Mouse (Mus musculus) intestine, embryonic 14.5 days (tissue): Measurements from ENCODE around the gene Ckm. TPM values are rescaled to one million over a fixed set of nuclear protein-coding genes. Genes with fewer than 3 reads are reported as not detected.
A peak's percentile ranks its signal among the peaks of the same experiment; 100 is the strongest.

Experiments used
- ATAC-seq: fragments of 200-750 bp; cut with Nextera tagmentation; replicated peaks from 2 replicates; pipeline ENCODE4 v1.8.0; 2017; ENCODE audit warnings: low read depth, moderate number of reproducible peaks, moderate TSS enrichment, moderate library complexity; ENCODE audit not compliant: low FRiP score, low TSS enrichment
- DNase-seq: peaks from one replicate; pipeline ENCODE4 v3.0.0-alpha.2; 2018; ENCODE audit warnings: low spot score
- H3K27ac ChIP-seq: fragments of 300-500 bp; sonication (generic); 2 replicates; pipeline ENCODE4 v1.5.1; 2014; ENCODE audit warnings: low read depth, mild to moderate bottlenecking, control low read depth
- H3K27me3 ChIP-seq: fragments of 300-500 bp; sonication (generic); replicated peaks from 2 replicates; pipeline ENCODE4 v1.6.1; 2014; ENCODE audit warnings: low read length, control low read depth; ENCODE audit not compliant: control insufficient read depth, insufficient read depth
- H3K36me3 ChIP-seq: fragments of 300-500 bp; sonication (generic); 2 replicates; pipeline ENCODE4 v1.6.1; 2014; ENCODE audit warnings: low read length, control low read depth; ENCODE audit not compliant: control insufficient read depth, insufficient read depth
- H3K4me1 ChIP-seq: fragments of 300-500 bp; sonication (generic); replicated peaks from 2 replicates; pipeline ENCODE4 v1.6.1; 2014; ENCODE audit warnings: low read length, control low read depth, mixed read lengths; ENCODE audit not compliant: control insufficient read depth, insufficient read depth
- H3K4me2 ChIP-seq: fragments of 300-500 bp; sonication (generic); 2 replicates; pipeline ENCODE4 v1.6.1; 2014; ENCODE audit warnings: low read length
- H3K4me3 ChIP-seq: fragments of 300-500 bp; sonication (generic); 2 replicates; pipeline ENCODE4 v1.5.1; 2014; ENCODE audit warnings: low read depth, low read length, control low read depth, mixed read lengths
- H3K9ac ChIP-seq: fragments of 300-500 bp; sonication (generic); 2 replicates; pipeline ENCODE4 v1.6.1; 2014; ENCODE audit warnings: mild to moderate bottlenecking, low read length
- H3K9me3 ChIP-seq: fragments of 300-500 bp; sonication (generic); 2 replicates; pipeline ENCODE4 v1.6.1; 2016; ENCODE audit warnings: low read length, control low read depth; ENCODE audit not compliant: control insufficient read depth
- WGBS: fragments of 180-500 bp; shearing (Covaris S2); extraction: QIAGEN DNeasy Blood & Tissue Kit; methylation state at CpG from one replicate; pipeline ENCODE4 v1.1.7; 2014; 5-methylcytosine and 5-hydroxymethylcytosine counted together
- polyA plus RNA-seq: library from polyadenylated mRNA; unstranded; fragments of >200 nt; fragmentation: Nextera tagmentation; extraction: Ambion mirVana; gene quantifications from 2 replicates; pipeline ENCODE4 v1.2.1, GENCODE M21; 2014

The Ckm gene
- polyA plus RNA-seq, 1 experiment from 2014 or later = 1.1 TPM

- no peak overlapping the region for H3K4me3 ChIP-seq
- ATAC-seq (no peak), DNase-seq (no peak)
- no peak overlapping the region for H3K27ac ChIP-seq
- H3K4me1 ChIP-seq = no peaks in the 10 kb centered on the region
- 86% methylated on average over 9 of the region's 9 CpGs for WGBS
- no peaks in the 10 kb centered on the region for H3K36me3 ChIP-seq
- H3K9ac ChIP-seq = no peak overlapping the region
- H3K4me2 ChIP-seq = no peak overlapping the region
- peaks cover 36% of the 10 kb centered on the region for H3K27me3 ChIP-seq
- peaks cover 4% of the 10 kb centered on the region; the same call in 1 of the 2 replicates for H3K9me3 ChIP-seq
Measured at GRCm38 (mm10) chr7:19402535-19403112, 2.0 kb upstream of the Ckm start.

- Histone ChIP-seq H3K9me3 (peaks cover 4% of the 10 kb centered on the region; the same call in 1 of the 2 replicates), H3K9ac (peak within 1 kb of the TSS; percentile 41), H3K27ac (no peak within 1 kb of the TSS), H3K4me1 (no peaks in the 10 kb centered on the region), H3K27me3 (peaks cover 36% of the 10 kb centered on the region), H3K36me3 (no peaks in the 10 kb centered on the region), H3K4me2 (peak within 1 kb of the TSS; percentile 98), H3K4me3 (peak within 1 kb of the TSS; percentile 58)
- peak; percentile 77 for ATAC-seq
- peak; percentile 77 for DNase-seq
- 1% methylated on average over 62 of the region's 62 CpGs for WGBS
Measured at GRCm38 (mm10) chr7:19403731-19404296, 762 bp upstream of the Ckm start, which contains the start of gene Klc3. Gene Klc3, minus strand, starts transcription at chr7:19404104.

GRCm38 (mm10) chr7:19405417-19405816 lies 841 bp downstream of the Ckm start:
- Histone ChIP-seq H3K4me2 (peak overlapping the region; percentile 34; the same call in 1 of the 2 replicates), H3K36me3 (no peaks in the 10 kb centered on the region), H3K4me3 (0 out of 2 replicates have a peak overlapping the region, but pooled peaks have one; percentile 8), H3K4me1 (no peaks in the 10 kb centered on the region), H3K27ac (no peak overlapping the region), H3K27me3 (peaks cover 36% of the 10 kb centered on the region), H3K9ac (no peak overlapping the region), H3K9me3 (peaks cover 4% of the 10 kb centered on the region; the same call in 1 of the 2 replicates)
- DNase-seq (peak; percentile 98), ATAC-seq (0 out of 2 replicates have a peak, but pooled peaks have one; percentile 30)
- WGBS = 6% methylated on average over 19 of the region's 19 CpGs

GRCm38 (mm10) chr7:19409753-19410152 lies 5.2 kb downstream of the Ckm start:
- no peaks in the 10 kb centered on the region for H3K4me1 ChIP-seq
- peaks cover 11% of the 10 kb centered on the region for H3K27me3 ChIP-seq
- H3K4me3 ChIP-seq = no peak overlapping the region
- H3K27ac ChIP-seq = no peak overlapping the region
- DNase-seq (no peak), ATAC-seq (no peak)
- no peaks in the 10 kb centered on the region for H3K9me3 ChIP-seq
- 48% methylated on average over 6 of the region's 6 CpGs for WGBS
- H3K36me3 ChIP-seq = no peaks in the 10 kb centered on the region
- no peak overlapping the region for H3K9ac ChIP-seq
- no peak overlapping the region for H3K4me2 ChIP-seq

GRCm38 (mm10) chr7:19410766-19411344 lies 6.3 kb downstream of the Ckm start:
- H3K4me3 ChIP-seq = no peak overlapping the region
- no peaks in the 10 kb centered on the region for H3K9me3 ChIP-seq
- no peak for DNase-seq
- H3K27ac ChIP-seq = no peak overlapping the region
- no peak for ATAC-seq
- no peak overlapping the region for H3K9ac ChIP-seq
- 83% methylated on average over 11 of the region's 11 CpGs for WGBS
- no peaks in the 10 kb centered on the region for H3K36me3 ChIP-seq
- no peak overlapping the region for H3K4me2 ChIP-seq
- H3K27me3 ChIP-seq = 0 out of 2 replicates have a peak, but pooled peaks cover 6% of the 10 kb centered on the region
- no peaks in the 10 kb centered on the region for H3K4me1 ChIP-seq

GRCm38 (mm10) chr7:19411783-19412182 lies 7.2 kb downstream of the Ckm start:
- H3K9me3 ChIP-seq = no peaks in the 10 kb centered on the region
- H3K4me1 ChIP-seq = no peaks in the 10 kb centered on the region
- 80% methylated on average over 5 of the region's 5 CpGs for WGBS
- H3K27me3 ChIP-seq = no peaks in the 10 kb centered on the region
- H3K4me3 ChIP-seq = no peak overlapping the region
- ATAC-seq = no peak
- no peak overlapping the region for H3K9ac ChIP-seq
- no peak for DNase-seq
- H3K36me3 ChIP-seq = no peaks in the 10 kb centered on the region
- H3K27ac ChIP-seq = no peak overlapping the region
- H3K4me2 ChIP-seq = no peak overlapping the region

- H3K4me3 ChIP-seq = no peak overlapping the region
- no peaks in the 10 kb centered on the region for H3K36me3 ChIP-seq
- 80% methylated on average over 3 of the region's 3 CpGs for WGBS
- no peak for ATAC-seq
- peaks cover 5% of the 10 kb centered on the region; the same call in 1 of the 2 replicates for H3K27me3 ChIP-seq
- DNase-seq = no peak
- no peaks in the 10 kb centered on the region for H3K9me3 ChIP-seq
- no peak overlapping the region for H3K9ac ChIP-seq
- no peaks in the 10 kb centered on the region for H3K4me1 ChIP-seq
- no peak overlapping the region for H3K27ac ChIP-seq
- H3K4me2 ChIP-seq = no peak overlapping the region
Measured at GRCm38 (mm10) chr7:19413525-19413924, 8.9 kb downstream of the Ckm start.

GRCm38 (mm10) chr7:19416590-19416989 lies 12.0 kb downstream of the Ckm start:
- Histone ChIP-seq H3K36me3 (no peaks in the 10 kb centered on the region), H3K4me3 (no peak overlapping the region), H3K27me3 (peaks cover 34% of the 10 kb centered on the region), H3K27ac (no peak overlapping the region), H3K9ac (no peak overlapping the region), H3K9me3 (no peaks in the 10 kb centered on the region), H3K4me1 (no peaks in the 10 kb centered on the region; the same call in 1 of the 2 replicates), H3K4me2 (no peak overlapping the region)
- DNase-seq (no peak), ATAC-seq (no peak)
- WGBS = 63% methylated on average over 15 of the region's 15 CpGs
